Mouse (Mus musculus): ENCODE data around the gene Ccdc85b. TPM values are rescaled to one million over a fixed set of nuclear protein-coding genes. Genes with fewer than 3 reads are reported as not detected.

The Ccdc85b gene
- total RNA-seq, 2 experiments from 2014 or later, result 1.2 TPM; not detected in 1

DNA sequence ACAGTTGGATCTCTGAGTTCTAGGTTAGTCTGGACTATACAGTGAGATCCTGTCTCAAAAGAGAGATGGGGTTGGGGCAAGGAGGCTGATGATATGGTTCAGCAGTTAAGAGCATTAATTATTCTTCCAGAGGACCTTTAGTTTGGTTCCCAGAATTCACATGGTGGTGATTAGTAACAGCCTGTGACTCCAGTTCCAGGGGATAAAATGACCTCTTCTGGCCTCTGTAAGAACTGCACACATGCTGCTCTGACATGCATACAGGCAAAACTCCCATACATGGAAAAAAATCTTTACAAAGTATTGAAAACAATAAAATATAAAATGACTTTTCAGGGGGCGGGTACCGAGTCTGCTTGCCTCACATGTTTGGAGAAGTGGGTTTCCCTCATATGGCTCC is 29.6 kb downstream of the Ccdc85b start:
- no peak for ATAC-seq (replicated peaks; ENCODE audit: low FRiP score, poor library complexity, severe bottlenecking)

DNA sequence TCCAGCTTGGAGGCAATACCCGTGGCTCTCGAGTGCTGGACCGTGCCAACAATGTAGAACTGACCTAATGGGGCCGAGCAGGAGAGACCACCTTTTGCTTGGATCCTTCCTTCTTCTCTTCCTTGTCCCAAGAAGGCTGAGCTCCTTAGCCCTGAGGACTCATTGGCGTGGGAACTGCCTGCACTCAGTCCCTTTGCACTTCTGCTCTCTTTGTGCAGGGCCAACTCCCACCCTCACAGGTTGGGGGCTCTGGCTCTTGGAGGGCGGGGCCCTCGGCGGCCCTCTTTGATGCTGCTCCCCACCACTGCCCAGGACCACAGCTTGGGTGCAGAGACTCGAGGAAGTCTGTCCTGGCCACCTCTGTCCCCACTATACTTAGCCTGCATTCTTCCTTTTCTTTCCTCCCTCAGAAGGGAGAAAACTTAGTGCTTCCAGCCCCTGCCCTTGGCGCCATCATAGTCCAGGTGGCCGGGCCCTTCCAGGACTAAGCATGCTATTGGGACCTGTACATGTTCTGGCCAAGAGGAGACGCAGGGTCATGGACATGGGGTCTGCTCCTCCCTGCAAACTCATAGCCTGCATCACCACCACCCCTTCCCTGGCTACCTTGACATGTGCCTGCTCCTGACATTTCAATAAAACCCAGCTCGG is 30.9 kb downstream of the Ccdc85b start:
- no peak for ATAC-seq (replicated peaks; ENCODE audit: low FRiP score, poor library complexity, severe bottlenecking)

DNA sequence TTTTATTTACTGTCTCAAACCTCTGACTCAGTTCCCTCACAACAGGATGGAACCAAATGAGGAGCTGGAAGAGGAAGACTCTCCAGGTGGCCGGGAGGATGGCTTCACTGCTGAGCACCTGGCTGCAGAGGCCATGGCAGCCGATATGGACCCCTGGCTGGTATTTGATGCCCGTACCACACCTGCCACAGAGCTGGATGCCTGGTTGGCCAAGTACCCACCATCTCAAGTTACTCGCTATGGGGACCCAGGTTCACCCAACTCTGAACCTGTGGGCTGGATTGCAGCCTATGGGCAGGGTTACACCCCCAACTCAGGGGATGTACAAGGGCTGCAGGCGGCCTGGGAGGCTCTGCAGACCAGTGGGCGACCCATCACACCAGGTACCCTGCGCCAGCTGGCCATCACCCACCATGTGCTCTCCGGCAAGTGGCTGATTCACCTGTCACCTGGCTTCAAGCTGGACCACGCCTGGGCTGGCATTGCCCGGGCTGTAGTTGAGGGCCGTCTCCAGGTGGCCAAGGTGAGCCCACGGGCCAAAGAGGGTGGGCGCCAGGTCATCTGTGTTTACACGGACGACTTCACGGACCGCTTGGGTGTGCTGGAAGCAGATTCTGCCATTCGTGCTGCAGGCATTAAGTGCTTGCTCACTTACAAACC is 31.7 kb downstream of the Ccdc85b start:
- ATAC-seq (replicated peaks; ENCODE audit: low FRiP score, poor library complexity, severe bottlenecking), result no peak

DNA sequence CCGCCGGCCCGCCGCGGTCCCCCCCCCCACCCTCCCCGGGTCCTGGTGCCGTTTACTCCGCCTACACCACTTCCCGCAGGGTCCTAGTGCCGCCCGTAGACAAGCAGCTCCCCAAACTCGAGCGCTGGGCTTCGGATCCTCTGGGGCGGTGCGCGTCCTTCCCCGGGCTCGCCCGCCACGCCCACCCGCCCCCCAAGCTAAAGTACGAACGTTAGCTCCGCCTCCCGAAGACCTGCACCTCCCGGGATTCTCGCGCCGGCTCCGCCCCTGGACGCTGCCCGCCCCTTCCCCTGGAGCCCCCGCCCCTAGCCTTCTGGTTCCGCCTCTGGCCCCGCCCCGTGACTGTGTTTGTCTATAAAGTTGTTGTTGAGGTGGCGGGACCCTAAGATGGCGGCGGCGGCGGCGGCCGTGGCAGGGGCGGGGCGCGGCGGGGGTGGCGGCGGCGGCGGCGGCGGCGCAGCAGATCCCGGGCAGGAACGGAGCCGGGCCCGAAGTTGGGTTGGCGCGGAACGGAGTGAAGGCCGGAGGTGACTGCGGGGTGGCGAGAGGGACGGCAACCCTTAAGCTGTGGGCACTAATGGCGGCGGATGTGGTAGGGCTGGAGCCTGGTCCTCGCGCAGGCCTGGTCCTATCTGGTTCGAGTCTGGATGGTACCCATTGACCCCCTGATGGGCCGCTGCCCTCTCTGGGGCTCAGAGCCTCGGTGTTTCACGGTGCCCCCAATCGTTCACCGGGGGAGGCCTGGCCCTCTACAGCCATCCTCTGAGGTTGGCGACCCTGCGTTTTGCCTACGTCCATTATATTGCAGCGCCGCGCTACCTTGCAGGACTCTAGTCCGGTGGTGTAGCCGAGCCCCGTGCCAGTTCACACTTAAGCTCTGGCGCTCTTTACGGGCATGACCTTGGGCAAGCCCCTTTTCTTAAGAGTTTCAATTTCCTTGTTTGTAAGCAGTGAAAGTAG is 32.6 kb downstream of the Ccdc85b start, which contains the start of the genes Drap1 and AI837181:
Drap1 (minus strand) TSS at position 198 of the 960 bp plus-strand sequence.
AI837181 (plus strand) TSS at position 363 of the 960 bp plus-strand sequence.
- peak; percentile 78 for ATAC-seq (replicated peaks; ENCODE audit: low FRiP score, poor library complexity, severe bottlenecking)

DNA sequence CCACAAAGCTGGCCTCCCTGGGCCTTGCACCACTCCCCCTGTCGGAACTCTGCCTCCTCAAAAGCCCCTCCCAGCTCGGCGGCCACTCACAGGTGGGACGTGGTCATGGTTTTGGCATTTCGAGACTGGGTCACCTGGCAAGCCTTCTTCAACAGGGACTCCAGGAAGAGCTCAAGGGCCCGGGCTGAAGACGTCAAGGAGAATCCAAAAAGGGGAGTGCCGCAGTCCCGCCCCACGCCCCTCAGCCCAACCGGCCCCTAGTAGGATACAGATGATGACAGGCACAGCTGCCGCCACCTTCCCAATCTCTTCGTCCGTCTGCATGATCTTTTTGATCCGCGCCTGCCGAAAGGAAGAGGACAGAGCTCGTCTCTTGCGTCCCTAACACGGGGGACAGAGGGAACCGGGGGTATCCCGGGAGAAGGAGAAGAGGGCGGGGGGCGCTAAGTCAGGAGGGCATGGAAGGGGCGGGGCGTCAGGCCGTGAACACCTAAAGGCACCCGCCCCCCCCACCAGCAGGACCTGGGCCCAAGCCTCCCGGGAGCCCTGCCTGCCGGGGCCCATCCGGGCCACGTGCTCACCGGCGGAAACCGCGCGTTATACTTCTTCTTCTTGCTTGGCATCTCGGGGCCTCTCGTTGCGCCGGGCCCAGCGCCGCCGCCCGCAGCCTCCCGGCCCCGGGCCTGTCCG is 33.5 kb downstream of the Ccdc85b start:
- peak; percentile 23 for ATAC-seq (replicated peaks; ENCODE audit: low FRiP score, poor library complexity, severe bottlenecking)

DNA sequence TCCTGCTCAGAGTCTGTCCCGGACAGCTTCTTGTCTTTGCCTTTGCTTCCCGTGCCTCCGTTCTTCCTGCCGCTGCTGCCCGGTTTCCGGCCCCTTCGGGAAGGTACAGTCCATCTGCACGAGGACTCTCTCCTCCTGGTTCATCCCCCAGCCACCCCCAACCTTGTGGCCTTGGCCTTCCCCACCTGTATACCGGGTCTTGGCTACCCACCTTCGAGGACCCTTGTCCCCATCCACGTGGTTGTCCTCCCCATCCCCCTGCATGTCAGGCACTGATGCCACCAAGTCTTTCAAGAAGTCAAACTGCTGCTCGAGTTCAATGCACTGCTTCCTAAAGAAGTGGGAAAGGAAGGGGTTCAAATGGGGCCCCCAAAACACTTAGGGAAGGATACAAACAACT is 34.1 kb downstream of the Ccdc85b start:
- no peak for ATAC-seq (replicated peaks; ENCODE audit: low FRiP score, poor library complexity, severe bottlenecking)

DNA sequence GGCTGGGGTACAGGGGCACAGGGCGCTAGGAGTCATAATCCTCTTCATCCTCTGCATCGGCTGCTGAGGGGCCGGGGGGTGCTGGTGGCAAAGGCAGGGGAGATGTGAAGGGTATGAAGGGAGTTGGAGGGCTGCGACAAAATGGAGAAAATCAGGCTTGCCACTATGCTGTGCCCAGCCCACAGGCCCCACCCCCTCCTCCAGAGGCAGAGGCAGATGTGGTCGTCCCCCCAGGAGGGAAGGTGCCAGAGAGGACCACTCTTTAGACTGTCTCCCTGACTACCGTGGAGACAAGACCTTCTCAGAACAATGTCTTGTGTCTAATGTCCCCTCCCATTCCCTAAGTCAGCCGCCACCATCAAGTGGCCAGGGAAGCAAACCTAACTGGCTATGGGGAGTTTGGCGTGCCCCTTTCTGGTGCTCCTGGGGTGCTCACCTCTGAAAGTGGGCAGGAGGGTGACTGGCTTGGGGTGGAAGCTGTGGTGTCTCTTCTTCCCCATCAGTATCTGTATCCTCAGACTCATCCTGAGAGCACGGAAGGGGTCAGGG is 34.7 kb downstream of the Ccdc85b start:
- no peak for ATAC-seq (replicated peaks; ENCODE audit: low FRiP score, poor library complexity, severe bottlenecking)

DNA sequence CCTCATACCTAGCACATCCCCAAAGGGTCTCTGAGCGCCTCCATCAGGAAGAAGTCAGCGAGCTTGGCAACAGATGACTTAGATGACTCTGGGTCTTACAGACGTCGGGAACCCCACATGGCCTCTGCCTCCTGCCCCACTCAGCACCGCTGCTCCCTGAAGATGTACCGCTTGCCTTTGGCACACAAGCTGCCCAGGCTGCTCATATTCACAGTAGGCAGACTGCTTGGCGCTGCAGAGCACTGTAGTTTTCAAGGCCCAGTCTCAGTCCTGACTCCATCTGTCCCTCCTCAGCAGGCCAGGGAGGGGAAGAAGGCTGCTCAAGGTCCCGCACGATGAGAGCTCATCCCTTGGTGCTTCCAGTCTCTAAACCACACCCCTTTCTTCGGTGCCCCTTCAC is 35.4 kb downstream of the Ccdc85b start:
- ATAC-seq (replicated peaks; ENCODE audit: low FRiP score, poor library complexity, severe bottlenecking), result no peak

DNA sequence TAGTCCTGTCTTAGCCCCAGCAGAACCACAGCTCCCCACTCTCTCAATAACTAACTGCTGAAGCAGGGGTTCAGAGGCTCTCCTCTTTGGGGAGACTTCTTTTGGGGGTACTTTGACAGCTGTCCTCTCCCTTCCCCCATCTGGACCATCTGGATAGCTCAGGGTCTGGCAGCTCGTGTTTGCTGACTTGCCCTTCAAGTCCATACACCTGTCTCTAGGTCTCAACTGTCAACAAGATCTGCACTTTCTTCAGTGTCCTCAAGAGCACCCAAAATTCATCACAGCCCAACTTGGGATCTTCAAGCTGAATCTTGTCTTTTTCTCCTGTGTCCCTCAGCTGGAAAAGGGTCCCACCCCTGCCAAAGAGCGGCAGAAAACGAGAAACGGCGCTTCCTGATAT is 35.9 kb downstream of the Ccdc85b start:
- no peak for ATAC-seq (replicated peaks; ENCODE audit: low FRiP score, poor library complexity, severe bottlenecking)

DNA sequence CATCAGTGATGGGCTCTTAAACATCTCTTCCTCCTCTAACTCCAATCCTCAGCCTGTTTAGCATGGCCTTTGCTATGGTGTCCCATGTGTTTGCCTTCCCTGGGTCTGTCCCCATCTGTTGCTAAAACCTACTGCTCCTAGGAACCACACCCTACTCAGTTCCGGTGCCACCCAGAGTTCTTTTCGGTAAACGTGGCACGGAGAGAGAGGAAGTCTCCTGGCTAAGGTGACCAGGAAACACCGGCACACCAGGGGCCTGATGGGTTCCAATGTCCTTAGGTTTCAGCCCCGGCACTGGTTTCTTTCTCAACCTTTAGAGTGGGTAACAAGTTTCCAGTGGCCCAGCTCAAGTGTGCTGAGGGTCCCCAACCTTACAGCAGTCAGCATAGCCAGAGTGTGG is 37.1 kb downstream of the Ccdc85b start:
- ATAC-seq (replicated peaks; ENCODE audit: low FRiP score, poor library complexity, severe bottlenecking), result no peak

DNA sequence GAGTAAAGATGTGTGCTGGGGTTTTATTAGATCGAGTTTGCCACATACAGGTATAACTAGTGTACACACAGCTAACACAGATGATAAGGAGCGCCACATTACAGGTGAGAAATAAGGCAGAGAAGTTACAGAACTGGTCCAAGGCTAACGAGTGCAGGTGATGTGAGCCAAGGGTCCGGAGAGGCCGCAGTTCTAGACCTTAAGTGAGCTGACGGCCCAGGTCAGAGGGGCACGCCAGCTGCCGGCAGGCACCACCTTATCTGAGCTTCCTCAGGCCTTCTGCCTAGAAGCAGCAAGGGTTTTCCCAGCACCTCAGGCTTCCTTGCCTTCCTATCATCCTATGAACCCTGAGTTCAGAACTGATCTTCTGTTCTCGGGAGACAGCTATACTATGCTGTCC is 38.1 kb downstream of the Ccdc85b start:
- ATAC-seq (replicated peaks; ENCODE audit: low FRiP score, poor library complexity, severe bottlenecking), result no peak

DNA sequence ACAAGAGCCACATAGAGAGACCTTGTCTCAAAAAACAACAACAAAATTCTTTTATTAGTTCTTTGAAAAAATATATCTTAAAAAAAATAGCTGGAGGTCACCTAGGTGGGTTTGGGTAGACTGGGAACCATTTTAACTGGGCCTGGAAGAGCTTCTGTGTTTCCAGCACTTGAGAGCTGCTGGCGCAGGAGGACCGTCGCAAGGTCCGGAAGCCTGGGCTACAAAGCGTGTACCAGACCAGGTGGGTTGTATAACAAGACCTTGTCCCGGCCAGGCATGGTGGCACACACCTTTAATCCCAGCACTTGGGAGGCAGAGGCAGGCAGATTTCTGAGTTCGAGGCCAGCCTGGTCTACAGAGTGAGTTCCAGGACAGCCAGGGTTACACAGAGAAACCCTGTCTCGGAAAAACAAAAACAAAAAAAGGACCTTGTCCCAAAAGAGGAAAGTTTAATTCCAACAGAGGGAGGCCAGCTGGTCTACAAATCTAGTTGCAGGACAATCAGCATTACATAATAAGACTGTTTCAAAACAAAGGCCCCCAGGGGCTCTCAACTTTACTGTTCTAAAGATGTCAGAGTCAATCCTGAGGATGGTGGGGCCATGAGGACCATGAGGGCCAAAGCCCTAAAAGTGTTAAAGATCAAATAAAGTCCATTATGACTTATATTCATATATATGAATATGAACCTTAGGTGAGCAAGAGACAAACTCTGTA is 38.8 kb downstream of the Ccdc85b start:
- no peak for ATAC-seq (replicated peaks; ENCODE audit: low FRiP score, poor library complexity, severe bottlenecking)

DNA sequence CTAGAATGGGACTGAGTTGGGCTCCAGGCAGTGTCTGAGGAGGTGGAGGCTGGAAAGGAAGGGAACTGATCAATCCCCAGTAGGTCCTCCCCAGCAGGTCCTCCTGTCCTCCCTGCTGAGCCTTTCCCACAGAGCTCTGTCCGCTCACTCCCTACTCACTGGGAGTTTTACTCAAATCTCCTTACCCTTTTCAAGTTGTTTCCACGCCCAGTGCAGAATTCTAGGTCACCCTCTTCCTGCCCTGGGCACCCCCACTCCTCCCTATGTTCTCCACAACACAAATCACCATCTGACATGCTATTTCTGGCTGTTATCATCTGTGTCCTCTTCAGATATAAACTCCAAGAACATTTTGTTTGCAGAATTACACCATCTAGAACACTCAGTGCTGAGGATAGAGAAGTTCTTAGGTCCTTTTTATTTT is 43.1 kb downstream of the Ccdc85b start:
- no peak for ATAC-seq (replicated peaks; ENCODE audit: low FRiP score, poor library complexity, severe bottlenecking)

DNA sequence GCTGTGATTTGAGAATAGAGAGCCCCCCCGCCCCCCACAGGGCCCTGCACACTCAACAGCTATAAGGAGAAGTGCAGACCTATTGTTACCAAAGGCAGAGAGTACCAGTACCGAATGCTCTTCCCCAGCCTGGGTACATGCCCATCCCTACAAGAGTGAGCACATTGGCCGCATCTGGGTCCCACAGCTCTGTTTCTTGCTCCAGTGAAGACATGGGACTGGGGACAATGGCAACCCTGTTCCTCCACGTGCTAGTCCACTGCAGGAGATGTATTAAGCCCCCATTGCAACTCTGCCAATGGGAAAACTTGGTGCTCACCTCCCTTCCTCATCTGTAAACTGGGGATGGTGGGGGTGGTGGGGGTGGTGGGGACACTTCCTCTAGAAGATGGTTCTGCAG is 43.9 kb downstream of the Ccdc85b start:
- no peak for ATAC-seq (replicated peaks; ENCODE audit: low FRiP score, poor library complexity, severe bottlenecking)

DNA sequence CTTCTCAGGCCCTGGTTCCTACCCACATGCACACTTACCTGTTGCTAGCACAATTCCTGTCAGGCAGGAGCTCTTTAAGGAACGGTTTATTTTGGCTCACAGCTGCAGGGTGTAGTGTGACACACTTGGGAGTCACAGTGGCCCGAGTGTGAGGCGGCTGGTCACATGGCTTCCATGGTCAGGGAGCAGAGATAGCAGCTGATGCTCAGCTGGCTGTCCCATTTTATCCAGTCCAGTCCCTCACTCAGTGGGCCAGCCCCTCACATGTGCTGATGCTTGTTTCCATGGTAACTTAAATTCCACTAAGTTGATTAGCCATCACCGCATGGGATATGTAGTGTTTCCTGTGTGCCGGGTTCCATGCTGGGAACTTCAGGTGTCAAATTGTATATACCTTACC is 45.7 kb downstream of the Ccdc85b start:
- no peak for ATAC-seq (replicated peaks; ENCODE audit: low FRiP score, poor library complexity, severe bottlenecking)

DNA sequence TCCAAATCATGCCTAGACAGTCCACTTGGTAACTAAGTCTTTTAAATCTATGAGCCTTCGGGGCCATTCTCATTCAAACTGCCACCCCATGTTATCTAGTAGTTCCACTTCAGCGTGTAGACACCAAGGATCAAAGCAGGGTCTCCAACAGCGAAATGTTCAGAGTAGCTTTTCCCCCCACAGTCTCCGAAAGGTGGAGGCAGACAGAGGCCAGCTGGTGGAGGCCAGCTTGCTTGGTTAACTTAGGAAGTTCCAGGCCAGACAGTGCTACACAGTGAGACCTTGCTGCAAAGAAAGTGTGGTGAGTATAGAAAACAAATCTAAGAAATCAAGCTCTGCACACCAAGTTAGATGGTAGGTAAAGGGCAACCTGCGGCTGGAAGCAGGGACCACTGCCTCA is 47.1 kb downstream of the Ccdc85b start:
- no peak for ATAC-seq (replicated peaks; ENCODE audit: low FRiP score, poor library complexity, severe bottlenecking)

DNA sequence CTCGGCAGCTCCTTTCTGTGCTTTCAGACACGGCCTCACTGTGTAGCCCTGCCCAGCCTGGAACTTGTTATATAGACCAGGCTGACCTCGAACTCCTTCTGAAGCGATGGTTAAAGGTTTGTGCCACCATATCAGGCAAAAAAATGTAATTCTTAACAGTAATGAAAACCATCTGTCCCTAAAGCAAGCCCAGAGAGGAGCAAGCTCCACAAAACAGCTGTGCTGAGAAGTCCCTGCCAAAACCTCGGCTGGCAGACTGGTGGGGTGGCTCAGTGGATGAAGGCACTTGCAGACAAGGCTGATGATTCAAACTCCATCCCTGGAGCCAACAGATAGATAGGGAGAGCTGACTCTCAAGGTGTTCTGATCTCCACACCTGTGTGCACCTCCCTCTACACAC is 48.6 kb downstream of the Ccdc85b start:
- ATAC-seq (replicated peaks; ENCODE audit: low FRiP score, poor library complexity, severe bottlenecking), result no peak

DNA sequence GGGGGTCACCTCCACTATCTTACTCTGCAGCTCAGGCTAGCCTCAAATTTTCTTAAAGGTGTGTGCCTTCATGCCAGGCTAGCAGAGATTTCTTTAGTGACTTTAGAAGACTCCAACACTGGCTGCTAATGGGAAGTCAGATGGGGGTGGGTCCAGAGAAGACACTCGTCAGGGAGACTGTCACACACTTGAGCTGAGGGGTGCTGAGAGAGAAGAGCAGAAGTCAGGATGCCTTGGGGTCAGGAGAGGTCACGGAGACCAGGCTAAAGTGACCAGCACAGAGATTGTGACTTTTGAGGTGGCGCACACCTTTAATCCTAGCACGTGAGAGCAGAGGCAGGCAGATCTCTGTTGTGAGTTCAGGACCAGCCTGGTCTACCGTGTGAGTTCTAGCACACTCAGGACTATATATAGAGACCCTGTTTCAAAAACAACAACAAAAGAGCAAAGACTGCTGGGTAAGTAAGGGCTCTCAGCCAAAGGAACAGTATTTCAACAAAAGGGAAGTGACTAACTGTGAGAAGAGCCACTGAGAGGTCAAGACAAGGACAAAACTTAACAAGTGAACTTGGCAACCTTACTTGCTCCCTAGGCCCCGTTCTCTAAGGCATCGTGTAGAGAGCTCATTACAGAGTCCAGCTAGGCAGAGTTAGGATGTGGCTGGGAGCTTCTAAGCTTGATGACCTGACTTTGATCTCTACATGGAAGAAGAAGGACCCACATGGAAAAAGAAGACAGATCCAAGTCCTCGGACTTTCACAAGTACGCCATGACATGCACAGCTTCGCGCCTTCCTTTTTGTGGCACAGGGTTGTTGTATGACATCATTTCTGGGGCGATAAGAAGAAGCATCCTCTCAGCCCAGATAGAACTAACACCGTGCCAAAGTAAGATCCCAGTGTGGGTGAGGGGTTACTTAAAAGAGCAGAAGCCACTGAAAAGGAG is 49.4 kb downstream of the Ccdc85b start:
- ATAC-seq (replicated peaks; ENCODE audit: low FRiP score, poor library complexity, severe bottlenecking), result no peak

Measured in erythroid progenitor cell, adult 5-6 weeks (primary cell).